Mouse (Mus musculus) MEL (cell line): ENCODE results near the gene Tcn2.

Source experiments
- CTCF ChIP-seq, 3 experiments: IDR thresholded peaks in 2 of 3; conservative IDR thresholded peaks in 1 of 3; 2 replicates each; pipeline ENCODE4 v1.5.1; 2011 to 2012; ENCODE audit warnings: low read length in 3 of 3, low read depth in 2 of 3, mild to moderate bottlenecking in 2 of 3, improper control_type of control experiment in 1 of 3, inconsistent platforms in 1 of 3, mixed read lengths in 1 of 3, moderate library complexity in 1 of 3; ENCODE audit not compliant: control insufficient read depth in 1 of 3, insufficient read depth in 1 of 3, poor library complexity in 1 of 3, severe bottlenecking in 1 of 3
- UBTF ChIP-seq: IDR thresholded peaks from 2 replicates; pipeline ENCODE4 v1.6.1; 2012; ENCODE audit warnings: low read depth, mild to moderate bottlenecking, inconsistent platforms, low read length, improper control_type of control experiment, moderate library complexity, borderline replicate concordance; ENCODE audit not compliant: insufficient read depth

GRCm38 (mm10) chr11:3887331-3887730, 44.6 kb downstream of the Tcn2 start:
- TF ChIP-seq UBTF (no peak), CTCF (IDR thresholded peaks at IDR 0.05 in 2 of 3, conservative IDR thresholded peaks at IDR 0.05 in 1 of 3; ENCODE audit: control insufficient read depth in 1 of 3, insufficient read depth in 1 of 3, low read depth in 2 of 3, low read length in 3 of 3, poor library complexity in 1 of 3, severe bottlenecking in 1 of 3) (no peak)
